Mouse (Mus musculus): ENCODE results near the gene Nfkb1. TPM values are rescaled to one million over a fixed set of nuclear protein-coding genes. Genes with fewer than 3 reads are reported as not detected.

Nfkb1 gene
- 10 to 100 TPM; 20.2 to 20.5 TPM for total RNA-seq (2021)
- long read RNA-seq, experiment 1, full-length matches to known transcripts, result 8 of 13 reads
- long read RNA-seq, experiment 1, partial matches to known transcripts, result 4 of 13 reads
- long read RNA-seq, experiment 1, other reads (novel, unspliced or antisense), result 1 of 13 reads
- long read RNA-seq, experiment 2, full-length matches to known transcripts, result 13 of 16 reads
- long read RNA-seq, experiment 2, partial matches to known transcripts, result 0 of 16 reads
- long read RNA-seq, experiment 2, other reads (novel, unspliced or antisense), result 3 of 16 reads

GRCm38 (mm10) chr3:135691191-135692131 is at the start of gene Nfkb1:
Nfkb1 (minus strand) TSS chr3:135691547.
- intact Hi-C loops (cut with DNase I; ENCODE audit: low total_unique reads), result no loop called here

GRCm38 (mm10) chr3:135740711-135741110 is 49.4 kb upstream of the Nfkb1 start:
- intact Hi-C loops (cut with DNase I; ENCODE audit: low total_unique reads), result no loop called here
- DNase-seq, result no peak

More at GRCm38 (mm10) chr3:135691191-135692131, at the start of gene Nfkb1:
- peak; percentile 63 for DNase-seq

GRCm38 (mm10) chr3:135734736-135735135 is 43.4 kb upstream of the Nfkb1 start:
- DNase-seq, result no peak
- intact Hi-C loops (cut with DNase I; ENCODE audit: low total_unique reads), result no loop called here

DNA sequence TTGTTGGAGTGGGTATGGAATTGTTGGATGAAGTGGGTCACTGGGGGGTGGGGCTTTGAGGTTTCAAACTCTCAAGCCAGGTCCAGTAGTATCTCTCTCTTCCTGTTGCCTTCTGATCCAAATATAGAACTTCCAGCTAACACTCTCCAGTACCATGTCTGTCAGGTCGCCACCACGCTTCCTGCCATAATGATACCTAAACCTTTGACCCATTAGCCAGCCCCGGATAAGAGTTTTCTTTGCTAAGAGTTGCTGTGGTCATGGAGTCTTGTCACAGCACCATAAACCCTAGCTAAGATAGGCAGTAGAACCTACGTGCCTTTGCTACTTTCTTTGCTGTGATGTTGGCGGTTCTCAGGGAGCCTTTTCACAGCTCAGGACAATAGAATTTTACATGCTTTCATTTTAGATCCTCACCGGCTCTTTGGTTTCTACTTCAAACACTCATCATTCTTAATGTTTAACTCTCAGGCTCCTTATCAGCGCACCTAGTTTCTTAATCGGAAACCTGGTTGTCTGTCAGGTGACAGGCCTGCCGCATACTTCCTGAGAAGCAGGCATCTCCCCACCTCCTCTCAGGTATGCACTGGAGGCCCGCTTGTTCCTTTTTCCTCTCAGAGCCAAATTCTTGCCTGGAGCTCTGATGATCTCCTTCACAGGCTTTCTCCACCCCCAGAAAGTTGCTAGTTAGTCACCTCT is 41.5 kb upstream of the Nfkb1 start:
- intact Hi-C loops (cut with DNase I; ENCODE audit: low total_unique reads), result no loop called here
- no peak for DNase-seq

DNA sequence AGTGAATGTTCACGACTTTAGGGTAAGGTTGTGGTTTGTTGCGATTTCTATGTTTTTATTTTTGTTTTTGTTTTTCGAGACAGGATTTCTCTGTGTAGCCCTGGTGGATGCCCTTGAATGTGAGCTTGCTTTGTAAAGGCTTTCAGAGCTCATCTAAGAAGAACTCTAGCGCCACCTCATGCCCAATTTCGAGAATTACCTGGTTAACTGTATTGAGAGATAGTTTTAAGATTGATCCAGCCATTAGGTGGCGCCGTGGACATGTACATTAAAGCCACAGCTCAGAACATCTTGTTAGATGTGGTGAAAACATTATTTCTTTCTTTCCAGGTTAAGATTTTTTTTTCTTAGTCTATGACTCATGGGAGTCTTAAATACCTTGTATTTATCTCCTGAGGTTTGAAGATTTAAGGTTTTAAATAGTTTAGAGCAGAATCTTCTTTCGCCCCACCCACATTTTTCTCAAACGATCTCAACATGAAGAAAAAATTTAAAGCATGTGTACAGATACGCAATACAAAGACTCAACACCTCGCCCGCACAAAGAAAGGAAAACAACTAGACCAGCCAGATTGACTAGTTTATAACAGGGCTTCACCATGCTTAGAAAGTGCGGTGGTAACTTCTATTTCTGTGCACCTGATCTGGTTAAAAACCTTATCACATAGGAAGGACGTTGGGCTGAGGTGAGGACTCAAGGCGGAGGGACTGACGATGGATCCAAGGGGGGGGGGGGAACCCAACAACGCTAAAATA is 40.1 kb upstream of the Nfkb1 start:
- intact Hi-C loops (cut with DNase I; ENCODE audit: low total_unique reads), result no loop called here
- peak; percentile 84 for DNase-seq

GRCm38 (mm10) chr3:135730790-135731189 is 39.4 kb upstream of the Nfkb1 start:
- no peak for DNase-seq

DNA sequence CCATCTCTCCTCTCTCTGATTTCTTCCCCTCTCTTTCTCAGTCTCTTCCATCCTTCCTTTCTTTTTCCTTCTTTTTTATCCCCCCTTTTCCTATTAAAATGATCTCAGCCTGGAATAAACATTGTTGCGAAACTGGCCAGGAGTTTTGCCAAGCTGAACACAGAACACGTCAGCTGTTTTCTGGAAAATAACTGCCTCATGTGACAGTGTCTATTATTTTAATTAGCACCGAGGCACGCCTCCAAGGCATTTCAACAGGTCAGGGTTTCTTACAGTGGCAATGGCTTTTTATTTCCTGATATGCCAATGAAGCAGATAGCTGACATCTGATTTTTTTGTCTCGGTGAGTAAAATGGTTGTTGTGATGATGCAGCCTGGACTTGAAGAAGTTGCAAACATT is 38.2 kb upstream of the Nfkb1 start:
- peak; percentile 47 for DNase-seq
- intact Hi-C loops (cut with DNase I; ENCODE audit: low total_unique reads), result loop anchor here (5.0 to 10.0 kb wide), 2 partner anchors 325 to 442 kb away; no protein-coding TSS in a partner anchor

More at GRCm38 (mm10) chr3:135730790-135731189, 39.4 kb upstream of the Nfkb1 start:
- intact Hi-C loops (cut with DNase I; ENCODE audit: low total_unique reads), result no loop called here

DNA sequence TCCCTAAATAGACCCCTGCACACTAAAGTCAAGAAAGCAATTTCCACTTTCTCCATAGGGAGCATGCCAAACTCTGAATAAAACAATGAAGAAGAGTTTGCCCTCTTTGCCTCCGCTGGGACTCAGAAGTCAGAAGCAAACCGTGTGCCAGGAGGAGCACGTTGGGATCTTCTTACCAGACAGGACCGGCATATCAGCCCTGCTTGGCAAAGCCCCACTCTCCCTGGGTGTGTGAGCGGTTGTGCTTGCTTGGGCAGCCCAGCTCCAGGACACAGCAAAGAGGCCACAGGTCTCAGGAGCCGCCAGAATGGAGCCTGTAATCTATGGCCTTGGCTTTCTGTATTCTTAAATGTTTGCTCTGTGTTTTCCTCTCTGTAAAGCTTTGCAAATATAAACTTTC is 37.6 kb upstream of the Nfkb1 start:
- intact Hi-C loops (cut with DNase I; ENCODE audit: low total_unique reads), result loop anchor here (5.0 to 10.0 kb wide), 2 partner anchors 324 to 442 kb away; no protein-coding TSS in a partner anchor
- peak; percentile 36 for DNase-seq

GRCm38 (mm10) chr3:135727339-135727738 is 36.0 kb upstream of the Nfkb1 start:
- no peak for DNase-seq
- intact Hi-C loops (cut with DNase I; ENCODE audit: low total_unique reads), result loop anchor here (5.0 to 10.0 kb wide), 2 partner anchors 323 to 440 kb away; no protein-coding TSS in a partner anchor

DNA sequence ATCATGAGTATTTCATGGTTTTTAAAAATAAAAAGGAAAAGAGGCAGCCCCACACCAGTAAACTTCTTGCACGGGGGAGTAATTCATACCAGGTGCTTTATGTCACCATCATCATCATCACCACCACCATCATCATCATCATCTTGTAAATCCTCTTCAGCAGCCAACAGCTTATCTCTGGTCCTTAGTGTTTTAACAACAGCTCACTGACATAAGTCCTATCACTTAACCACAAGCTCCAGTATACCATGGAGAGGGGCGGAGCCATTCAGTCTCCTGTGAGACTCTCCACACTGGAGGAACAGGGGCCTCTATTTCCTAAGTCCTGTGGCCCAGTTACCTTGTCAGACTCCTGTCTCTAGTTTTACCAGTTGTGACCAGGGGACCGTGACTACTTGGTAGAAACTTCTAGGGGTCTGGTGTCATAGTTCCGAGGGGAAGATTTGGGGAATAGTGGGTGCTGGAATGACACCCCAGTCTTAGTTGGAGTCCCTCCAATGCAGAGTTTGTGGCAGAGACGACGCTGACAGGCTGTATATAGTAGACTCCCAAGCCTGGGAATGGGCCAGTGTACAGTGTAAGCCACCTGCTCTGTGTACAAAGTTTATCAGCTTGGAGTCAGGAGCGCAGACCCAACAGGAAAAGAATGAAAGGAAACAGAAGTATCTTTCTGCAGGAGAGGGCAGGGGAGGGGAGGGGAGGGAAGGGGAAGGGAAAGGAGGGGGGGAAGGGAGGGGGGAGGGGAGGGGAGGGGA is 35.4 kb upstream of the Nfkb1 start:
- intact Hi-C loops (cut with DNase I; ENCODE audit: low total_unique reads), result loop anchor here (5.0 to 10.0 kb wide), 2 partner anchors 322 to 439 kb away; no protein-coding TSS in a partner anchor

GRCm38 (mm10) chr3:135726023-135726422 is 34.7 kb upstream of the Nfkb1 start:
- intact Hi-C loops (cut with DNase I; ENCODE audit: low total_unique reads), result loop anchor here (5.0 to 10.0 kb wide), 2 partner anchors 321 to 439 kb away; no protein-coding TSS in a partner anchor
- DNase-seq, result no peak

More for the DNA sequence above, 35.4 kb upstream of the Nfkb1 start:
- no peak for DNase-seq

- DNase-seq, result no peak
- intact Hi-C loops (cut with DNase I; ENCODE audit: low total_unique reads), result loop anchor here (10.0 kb wide), 1 partner anchor 317 kb away; no protein-coding TSS in a partner anchor
Observed at GRCm38 (mm10) chr3:135722104-135722503, 30.8 kb upstream of the Nfkb1 start.

DNA sequence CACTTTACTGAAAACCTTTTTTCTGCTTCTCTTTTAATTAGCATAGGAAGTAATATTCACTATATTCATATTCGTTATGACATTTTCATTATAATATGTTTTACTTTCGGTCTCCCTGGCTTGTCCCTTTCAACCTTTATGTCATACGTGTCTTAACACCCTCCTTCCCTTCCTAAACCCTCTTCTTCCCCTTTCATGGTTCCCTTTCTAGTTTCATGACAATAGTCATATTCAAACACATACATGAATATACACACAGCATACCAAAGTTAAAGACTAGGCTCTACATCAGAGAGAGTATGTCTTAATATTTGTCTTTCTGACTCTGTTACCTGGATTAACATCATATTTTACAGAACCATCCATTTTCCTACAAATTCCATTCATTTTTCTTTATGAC is 28.6 kb upstream of the Nfkb1 start:
- intact Hi-C loops (cut with DNase I; ENCODE audit: low total_unique reads), result loop anchor here (10.0 kb wide), 2 partner anchors 85 to 315 kb away; no protein-coding TSS in a partner anchor
- DNase-seq, result no peak

GRCm38 (mm10) chr3:135719179-135719532 is 27.8 kb upstream of the Nfkb1 start:
- DNase-seq, result no peak
- intact Hi-C loops (cut with DNase I; ENCODE audit: low total_unique reads), result loop anchor here (10.0 kb wide), 1 partner anchor 84 kb away; no protein-coding TSS in a partner anchor

DNA sequence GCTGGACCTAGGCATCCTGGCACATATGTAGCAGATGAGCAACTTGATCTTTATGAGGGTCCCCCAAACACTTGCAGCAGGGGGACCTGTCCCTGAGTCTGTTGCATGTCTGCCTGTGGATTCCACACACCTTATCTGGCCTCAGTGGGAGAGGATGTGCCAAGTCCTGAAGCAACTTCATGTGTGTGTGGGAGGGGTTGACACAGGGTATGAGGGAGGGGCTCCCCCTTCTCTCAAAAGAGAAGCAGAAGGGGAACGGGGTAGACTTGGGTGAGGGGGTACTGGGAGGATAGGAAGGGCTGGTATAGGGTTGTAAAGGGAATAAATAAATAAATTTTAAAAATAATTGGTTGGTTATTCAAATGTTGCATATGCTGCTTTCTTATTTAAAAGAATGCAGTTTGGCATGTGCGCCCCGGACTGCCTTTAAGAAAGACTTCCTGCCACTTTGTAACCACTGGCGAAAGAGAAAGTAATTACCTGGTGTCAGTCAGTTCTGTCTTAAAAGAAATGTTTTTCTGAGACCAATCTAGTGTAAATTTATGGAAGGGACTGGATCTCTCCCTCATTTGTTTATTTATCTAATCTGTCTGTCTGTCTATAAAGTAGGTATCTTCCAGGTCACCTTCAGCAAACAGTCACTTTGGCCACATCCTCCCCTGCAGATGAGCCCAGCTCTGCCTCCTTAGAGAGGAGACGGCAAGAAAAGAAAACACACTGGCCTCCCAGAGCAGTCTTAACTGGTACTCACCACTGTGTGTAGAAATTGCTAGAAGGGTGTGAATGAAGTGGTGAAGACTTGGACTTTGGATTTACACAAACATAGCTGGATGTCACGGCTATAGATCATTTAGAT is 27.2 kb upstream of the Nfkb1 start:
- intact Hi-C loops (cut with DNase I; ENCODE audit: low total_unique reads), result loop anchor here (10.0 kb wide), 1 partner anchor 84 kb away; no protein-coding TSS in a partner anchor
- DNase-seq, result no peak

DNA sequence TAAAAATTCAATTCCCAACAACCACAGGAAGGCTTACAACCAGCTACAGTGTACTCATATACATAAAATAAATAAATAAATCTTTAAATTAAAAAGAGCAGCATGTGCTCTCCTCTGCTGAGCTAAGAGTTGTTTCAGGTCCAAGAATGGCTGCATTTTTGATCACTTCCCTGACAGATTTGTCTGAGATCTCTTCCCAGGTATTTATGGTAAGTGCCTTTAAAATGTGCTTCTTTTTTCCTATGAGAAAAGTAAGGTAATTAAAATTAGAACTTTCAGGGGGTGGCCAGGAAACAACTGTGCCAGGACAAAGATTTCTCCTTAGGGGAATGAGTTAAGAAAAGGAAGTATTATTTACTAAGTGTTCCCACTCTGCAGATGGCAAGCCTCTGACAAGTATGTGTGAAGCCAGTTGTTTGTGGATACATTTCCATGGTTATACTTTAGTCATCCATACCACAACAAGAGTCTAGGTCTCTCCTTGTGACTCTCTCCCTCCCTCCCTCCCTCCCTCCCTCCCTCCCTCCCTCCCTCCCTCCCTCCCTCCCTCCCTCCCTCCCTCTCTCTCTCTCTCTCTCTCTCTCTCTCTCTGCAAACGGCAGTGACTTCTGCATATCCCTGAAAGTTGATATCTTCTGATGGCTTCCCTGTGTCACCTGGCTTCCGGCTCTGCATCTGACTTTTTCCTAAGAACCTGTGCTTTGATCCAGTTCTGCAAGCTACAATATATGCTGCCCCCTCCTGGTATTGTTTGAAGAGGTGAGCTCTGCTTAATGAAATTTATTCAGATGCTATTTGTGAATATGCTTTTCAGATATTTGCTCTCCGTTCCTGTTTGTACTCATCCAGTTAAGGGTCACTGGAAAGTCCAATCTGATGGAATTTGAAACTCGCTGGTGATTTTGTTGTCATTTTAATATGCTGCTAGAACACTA is 21.9 kb upstream of the Nfkb1 start:
- intact Hi-C loops (cut with DNase I; ENCODE audit: low total_unique reads), result loop anchor here (10.0 kb wide), 1 partner anchor 78 kb away; no protein-coding TSS in a partner anchor
- no peak for DNase-seq

All from gastrocnemius, postnatal 14 days (tissue).